Mouse (Mus musculus) heart, postnatal 36 days (tissue): ENCODE data around the gene Nptxr. TPM values are rescaled to one million over a fixed set of nuclear protein-coding genes. Genes with fewer than 3 reads are reported as not detected.
"Not testable (repeated sequence)": the region's sequence is repeated elsewhere in the genome, so short reads cannot be mapped to it uniquely, and the experiment has no call there.

ENCODE experiments used
- DNase-seq, 2 experiments: peaks; one replicate each; pipeline ENCODE4 v3.0.0; 2021 to 2022
- intact Hi-C: fragments of 180-260 bp; cut with DNase I; formaldehyde crosslinking; loops from one replicate; pipeline ENCODE4 v1.15.1; 2025
- total RNA-seq, 2 experiments: library from RNA; stranded (reverse); gene quantifications; 2 replicates each; pipeline ENCODE4 v1.2.3; 2021

Gene Nptxr
- total RNA-seq, 2 experiments from 2014 or later: 1.5 to 1.7 TPM

- DNase-seq: peak; percentile 66 to 69
- intact Hi-C loops: no loop called here
Measured at GRCm38 (mm10) chr15:79823588-79824280, 19.2 kb upstream of the Nptxr start.

- DNase-seq: no peak
- intact Hi-C loops: no loop called here
Measured at GRCm38 (mm10) chr15:79822265-79823199, 18.0 kb upstream of the Nptxr start.

- no peak for DNase-seq
- intact Hi-C loops: no loop called here
Measured at GRCm38 (mm10) chr15:79818325-79818724, 13.8 kb upstream of the Nptxr start.

DNA sequence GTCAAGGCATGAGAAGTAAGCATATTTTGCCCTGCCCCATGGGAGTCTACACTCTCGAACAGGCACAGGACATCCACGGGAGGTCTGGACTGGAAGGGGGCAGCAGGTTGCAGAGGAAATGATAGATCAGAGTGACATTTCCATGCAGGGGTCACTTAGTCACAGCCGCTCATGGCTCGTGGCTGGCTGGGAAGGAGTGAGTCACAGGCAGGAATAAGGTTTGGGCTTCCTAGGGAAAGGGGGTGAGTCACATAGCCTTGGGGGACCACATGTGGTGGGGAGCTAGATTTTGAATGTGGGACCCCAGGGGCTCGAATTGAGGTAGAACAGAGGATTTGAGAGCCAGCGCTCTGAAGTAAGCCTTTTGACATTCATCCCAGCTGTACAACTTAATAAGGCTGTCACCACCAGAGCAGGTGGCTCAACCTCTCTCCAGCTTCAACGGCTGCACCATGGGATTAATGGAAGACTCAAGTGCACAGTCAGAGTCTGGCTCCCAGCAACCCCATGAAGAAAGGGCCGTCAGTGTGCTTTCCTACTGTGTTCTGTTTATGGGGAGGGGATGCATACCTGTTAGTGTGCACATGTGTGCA lies 9.2 kb upstream of the Nptxr start:
- no peak for DNase-seq
- intact Hi-C loops: no loop called here

DNA sequence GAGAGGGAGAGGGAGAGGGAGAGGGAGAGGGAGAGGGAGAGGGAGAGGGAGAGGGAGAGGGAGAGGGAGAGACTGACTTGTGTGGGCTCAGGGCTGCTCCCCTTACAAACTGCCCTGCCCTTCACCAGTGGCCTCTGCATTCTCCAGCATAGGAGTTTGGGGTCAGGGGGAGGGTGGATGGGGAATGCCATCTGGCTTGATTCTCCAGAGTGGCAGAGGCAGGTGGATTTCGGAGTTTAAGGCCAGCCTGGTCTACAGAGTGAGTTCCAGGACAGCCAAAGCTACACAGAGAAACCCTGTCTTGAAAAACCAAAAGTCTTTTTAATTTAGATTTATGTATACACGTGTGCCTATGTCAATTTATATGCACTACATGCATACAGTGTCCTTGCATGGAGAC lies 8.3 kb upstream of the Nptxr start:
- DNase-seq: not testable (repeated sequence)

GRCm38 (mm10) chr15:79810997-79811396 lies 6.4 kb upstream of the Nptxr start:
- no peak for DNase-seq

More for the DNA sequence above, 8.3 kb upstream of the Nptxr start:
- intact Hi-C loops: not testable (repeated sequence)

DNA sequence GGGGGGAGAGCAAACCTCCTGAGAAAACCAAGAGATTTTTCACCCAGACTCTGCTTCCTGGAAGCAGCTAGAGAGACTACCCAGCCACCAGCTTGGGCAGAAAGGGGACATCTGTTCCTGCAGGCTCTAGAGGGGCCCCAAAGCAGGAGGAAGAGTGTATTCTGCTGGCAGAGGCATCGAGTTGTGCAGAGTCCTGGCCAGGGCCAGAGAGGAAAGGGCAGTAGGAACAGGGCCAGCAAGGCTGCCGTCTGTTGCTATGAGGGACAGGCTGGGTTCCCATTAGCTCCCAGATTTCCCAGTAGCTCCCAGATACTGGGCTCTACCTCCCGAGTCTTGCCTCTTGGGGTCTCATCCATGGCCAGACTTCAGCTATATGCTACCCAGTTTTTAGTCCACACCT lies 5.5 kb upstream of the Nptxr start:
- intact Hi-C loops: no loop called here
- no peak for DNase-seq

More at GRCm38 (mm10) chr15:79810997-79811396, 6.4 kb upstream of the Nptxr start:
- intact Hi-C loops: no loop called here

GRCm38 (mm10) chr15:79808658-79809057 lies 4.1 kb upstream of the Nptxr start:
- no peak for DNase-seq
- intact Hi-C loops: no loop called here

DNA sequence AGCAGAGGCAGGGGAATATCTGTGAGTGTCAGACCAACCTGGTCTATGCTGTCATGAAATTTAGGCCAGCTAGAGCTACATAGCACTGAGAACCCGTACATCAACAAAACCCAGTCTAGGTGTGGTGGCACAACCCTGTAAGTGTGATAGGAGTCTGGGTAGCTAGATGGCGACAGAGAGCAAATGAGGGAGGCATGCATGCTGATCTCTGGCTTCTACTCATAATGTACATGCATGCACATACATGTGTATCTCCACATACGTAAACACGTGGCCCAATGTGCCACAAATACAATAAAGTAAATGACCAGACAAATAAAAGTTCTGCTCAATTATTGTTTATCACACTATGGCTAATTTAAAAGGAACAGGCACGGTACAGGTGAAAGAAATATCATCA lies 3.5 kb upstream of the Nptxr start:
- DNase-seq: no peak

DNA sequence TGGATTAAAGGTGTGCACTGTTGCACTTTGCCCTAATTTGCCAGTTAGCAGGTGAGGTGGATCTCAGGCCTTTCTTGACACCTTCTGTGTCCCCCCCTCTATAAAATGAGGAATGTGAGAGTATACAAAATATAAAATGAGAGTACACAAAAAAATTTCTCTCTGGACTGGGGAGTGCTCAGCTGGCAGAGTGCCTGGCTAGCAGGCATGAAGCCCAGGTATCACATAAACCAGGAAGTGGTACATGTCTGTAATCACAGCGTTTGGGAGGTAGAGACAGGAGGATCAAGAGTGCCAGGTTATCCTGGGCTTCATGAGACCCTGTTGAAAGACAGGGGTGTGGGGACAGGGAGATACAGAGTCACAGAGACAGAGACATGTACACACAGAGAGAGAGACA lies 2.5 kb upstream of the Nptxr start:
- DNase-seq: no peak
- intact Hi-C loops: loop anchor here (1.0 kb wide), 1 partner anchor 54 kb away; no protein-coding TSS in a partner anchor

More for the DNA sequence above, 3.5 kb upstream of the Nptxr start:
- intact Hi-C loops: no loop called here

DNA sequence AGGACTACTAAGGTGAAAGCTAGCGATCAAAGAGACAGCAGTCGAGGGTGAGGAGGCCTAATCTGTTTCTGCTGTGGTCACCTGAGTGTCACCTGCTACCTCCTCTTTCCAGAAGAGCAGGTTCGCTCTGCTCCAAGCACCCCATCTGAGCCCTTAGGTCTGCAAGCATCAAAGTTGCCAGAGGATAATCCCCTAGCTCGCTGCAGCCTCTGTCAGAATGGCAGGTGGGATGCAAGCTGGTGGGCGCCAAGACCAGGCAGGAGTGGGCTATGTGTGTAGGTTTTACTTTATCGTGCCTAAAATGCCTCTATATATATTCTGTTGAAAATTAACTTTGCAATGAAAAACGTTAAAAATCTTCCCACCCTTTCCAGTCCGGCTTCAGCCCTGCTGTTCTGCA lies 680 bp upstream of the Nptxr start:
- DNase-seq: no peak
- intact Hi-C loops: no loop called here

DNA sequence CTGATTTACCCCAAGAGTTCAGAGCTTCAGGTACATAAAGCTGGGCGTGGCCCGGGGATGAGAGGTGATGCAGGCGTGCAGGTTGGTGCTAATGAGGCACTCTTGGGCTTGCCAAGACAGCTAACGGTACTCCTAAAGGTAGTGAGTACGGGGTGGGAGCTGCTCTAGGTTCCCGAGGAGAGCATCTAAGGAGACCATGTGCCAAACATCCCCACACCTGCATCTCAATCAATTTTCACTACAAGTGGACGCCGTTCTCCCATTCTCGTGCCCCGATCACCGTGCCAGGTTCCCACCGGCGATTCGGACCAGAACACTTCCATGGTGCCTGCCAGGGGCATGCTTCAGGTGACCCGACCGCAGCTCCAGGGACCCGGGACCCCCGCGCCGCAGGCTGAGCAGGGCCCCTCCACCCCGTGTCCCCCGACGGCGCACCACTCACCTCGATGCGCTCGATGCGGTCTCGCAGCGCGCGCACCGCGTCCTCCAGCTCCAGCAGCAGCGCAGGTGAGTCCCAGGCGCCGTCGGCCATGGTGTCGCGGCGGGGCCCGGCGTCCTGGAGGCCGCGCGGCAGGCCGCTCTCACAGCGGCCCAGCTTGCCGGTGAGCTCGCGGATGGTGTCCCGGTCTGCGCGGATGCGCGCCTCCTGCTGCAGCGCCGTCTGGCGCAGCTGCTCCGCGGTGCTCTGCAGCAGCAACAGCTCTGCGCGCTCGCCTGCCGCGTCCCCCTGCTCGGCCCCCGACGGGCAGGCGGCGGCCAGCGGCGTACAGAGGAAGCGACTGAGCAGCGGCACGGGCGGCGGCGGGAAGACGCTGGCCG lies 824 bp downstream of the Nptxr start:
- intact Hi-C loops: no loop called here
- no peak for DNase-seq

DNA sequence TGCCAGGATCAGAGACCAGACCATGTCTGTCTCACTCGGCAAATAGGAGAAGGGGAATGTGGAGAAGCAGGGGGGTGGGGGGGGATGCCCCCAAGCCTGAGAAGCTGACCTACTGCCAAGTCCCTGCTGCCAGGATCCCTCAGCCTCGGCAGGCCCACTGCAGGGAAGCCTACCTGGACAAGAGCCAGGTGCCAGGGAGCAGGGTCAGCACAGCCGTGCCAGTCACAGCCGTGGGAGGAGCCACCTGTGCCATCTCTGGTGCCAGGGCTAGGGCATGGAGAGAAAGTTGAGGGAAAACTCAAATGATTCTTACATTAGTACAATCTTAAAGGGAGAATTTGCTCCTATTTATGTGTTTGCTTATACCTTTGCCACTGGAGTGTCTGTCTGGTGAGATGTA lies 2.3 kb downstream of the Nptxr start:
- intact Hi-C loops: no loop called here
- DNase-seq: no peak

DNA sequence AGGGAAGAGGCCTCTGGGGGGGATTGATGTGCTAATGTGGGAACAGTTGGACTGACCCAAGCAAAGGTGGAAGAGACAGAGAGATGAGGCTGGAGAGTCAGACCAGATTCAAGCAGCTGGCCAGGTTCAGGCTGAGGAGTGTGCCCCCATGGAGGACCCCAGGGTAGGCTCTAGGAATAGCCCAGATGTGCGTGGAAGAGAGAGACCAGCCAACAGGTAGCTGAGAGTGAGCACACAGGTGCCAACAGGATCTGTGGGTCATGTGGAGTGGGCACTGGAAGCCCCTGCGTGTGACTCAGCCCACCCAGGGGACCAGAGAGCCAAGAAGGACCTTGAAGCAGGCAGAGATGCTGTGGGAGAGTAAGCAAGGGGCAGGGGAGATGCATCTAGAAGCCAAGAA lies 2.9 kb downstream of the Nptxr start:
- DNase-seq: no peak
- intact Hi-C loops: no loop called here

DNA sequence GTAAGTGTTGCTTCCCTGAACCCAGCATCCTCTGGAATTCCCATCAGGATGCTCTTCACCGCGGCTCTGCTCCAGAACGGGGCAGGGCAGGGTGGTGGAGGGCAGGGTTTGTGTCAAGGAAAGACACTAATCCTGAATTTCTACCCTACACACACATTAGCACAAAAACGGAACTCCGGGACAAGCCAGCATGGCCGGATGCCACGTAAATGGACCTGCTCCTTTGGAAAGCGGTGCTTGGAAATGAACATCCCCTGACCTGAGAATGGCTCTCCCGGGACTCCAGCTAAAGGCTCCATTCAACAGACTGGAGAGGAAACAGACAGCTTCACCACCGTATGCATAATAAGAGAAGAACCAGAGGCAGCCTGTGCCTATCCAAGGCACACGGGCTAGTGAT lies 3.9 kb downstream of the Nptxr start:
- intact Hi-C loops: no loop called here
- no peak for DNase-seq

DNA sequence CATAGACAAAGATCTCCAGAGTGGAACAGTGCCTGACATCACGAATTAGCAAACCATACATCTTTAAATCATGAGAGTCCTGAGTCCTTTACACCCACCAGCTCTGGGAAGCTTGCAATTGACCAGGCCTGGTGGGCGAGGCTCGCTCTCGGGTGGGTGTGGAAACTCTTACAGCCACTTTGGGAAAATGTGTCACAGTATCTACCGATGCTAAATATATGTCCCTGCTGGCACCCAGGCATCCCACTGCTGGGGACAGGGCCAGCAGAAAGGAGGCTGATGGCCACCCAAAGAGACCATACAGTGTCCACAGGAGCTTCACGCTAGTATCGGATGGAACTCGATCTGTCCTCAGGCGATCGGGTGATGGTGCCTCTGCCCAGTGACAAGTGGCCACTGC lies 6.0 kb downstream of the Nptxr start:
- no peak for DNase-seq
- intact Hi-C loops: no loop called here

DNA sequence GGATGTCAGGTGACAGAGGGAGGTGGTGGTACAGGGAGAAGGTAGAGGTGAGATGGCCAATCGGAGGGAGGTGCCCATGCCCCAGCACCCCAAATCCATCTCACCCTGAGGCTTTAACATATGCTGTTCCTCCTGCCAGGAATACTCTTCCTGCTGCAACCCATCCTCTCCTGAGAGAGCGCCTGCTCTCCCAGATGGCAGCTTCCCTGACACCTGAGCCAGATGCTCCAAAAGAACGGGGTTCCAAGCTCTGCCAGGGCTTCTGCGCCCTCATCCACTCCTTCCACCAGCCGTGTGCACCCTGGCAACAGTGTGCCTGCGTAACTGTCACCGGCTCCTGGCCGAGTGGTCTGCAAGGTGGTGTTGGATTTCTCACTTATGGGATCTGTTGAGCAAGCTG lies 6.9 kb downstream of the Nptxr start:
- no peak for DNase-seq
- intact Hi-C loops: no loop called here

- intact Hi-C loops: no loop called here
Measured at GRCm38 (mm10) chr15:79797096-79797495, 7.5 kb downstream of the Nptxr start.

GRCm38 (mm10) chr15:79796256-79796655 lies 8.3 kb downstream of the Nptxr start:
- DNase-seq: no peak
- intact Hi-C loops: no loop called here

More at GRCm38 (mm10) chr15:79797096-79797495, 7.5 kb downstream of the Nptxr start:
- DNase-seq: no peak

DNA sequence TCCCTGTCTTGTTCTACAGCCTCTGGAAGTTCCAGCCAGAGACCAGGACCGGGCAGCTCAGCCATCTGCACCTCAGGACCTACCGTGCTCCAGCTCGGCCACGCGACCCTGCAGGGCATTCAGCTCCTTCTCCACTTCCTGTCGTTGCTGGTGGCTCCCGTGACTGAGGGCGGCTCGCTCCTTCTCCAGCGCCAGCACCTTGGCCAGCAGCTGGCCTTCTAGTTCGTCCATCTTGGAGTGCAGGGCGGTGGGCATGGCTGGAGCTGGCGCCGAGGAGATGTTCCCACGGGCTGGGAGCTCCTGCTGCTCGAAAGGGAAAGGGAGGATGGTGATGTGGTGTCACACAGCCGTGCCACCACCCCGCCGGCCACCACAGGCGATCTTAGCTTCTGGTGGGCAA lies 10.4 kb downstream of the Nptxr start:
- no peak for DNase-seq
- intact Hi-C loops: no loop called here

GRCm38 (mm10) chr15:79793076-79793475 lies 11.5 kb downstream of the Nptxr start:
- no peak for DNase-seq
- intact Hi-C loops: no loop called here
